Mouse (Mus musculus) brain, embryonic 14.5 days (tissue): Measurements from ENCODE around the gene Rnf220. TPM values are rescaled to one million over a fixed set of nuclear protein-coding genes. Genes with fewer than 3 reads are reported as not detected.
A peak's percentile ranks its signal among the peaks of the same experiment; 100 is the strongest.

ENCODE experiments used
- DNase-seq: peaks from one replicate; pipeline ENCODE4 v3.0.0-alpha.2; 2011; ENCODE audit warnings: low read depth
- CTCF ChIP-seq: fragments of 200-500 bp; IDR thresholded peaks from 2 replicates; pipeline ENCODE4 v1.5.1; 2012; ENCODE audit warnings: inconsistent platforms, mild to moderate bottlenecking, moderate library complexity, borderline replicate concordance; ENCODE audit not compliant: insufficient read depth, insufficient read length; ENCODE audit errors: extremely low read depth
- POLR2A ChIP-seq: fragments of 200-500 bp; IDR thresholded peaks from 2 replicates; pipeline ENCODE4 v1.6.1; 2012; ENCODE audit warnings: mild to moderate bottlenecking, inconsistent platforms, borderline replicate concordance; ENCODE audit not compliant: poor library complexity, insufficient read depth, insufficient read length, severe bottlenecking; ENCODE audit errors: extremely low read depth
- polyA plus RNA-seq: library from polyadenylated mRNA; depleted of rRNA; stranded (reverse); fragments of >200 nt; gene quantifications from 2 replicates; pipeline ENCODE4 v1.2.3, GENCODE M21; 2012; rRNA removed

Rnf220 gene
- 159 and 183 TPM in 2 replicates for polyA plus RNA-seq

GRCm38 (mm10) chr4:117496482-117497165 lies at the start of gene Rnf220:
Rnf220 (minus strand) TSS chr4:117497052.
- TF ChIP-seq POLR2A = no peak; the same call in 1 of the 2 replicates
- no peak for TF ChIP-seq CTCF

GRCm38 (mm10) chr4:117546616-117547015 lies 49.8 kb upstream of the Rnf220 start:
- TF ChIP-seq CTCF (no peak), POLR2A (no peak)
- DNase-seq = no peak

More at GRCm38 (mm10) chr4:117496482-117497165, at the start of gene Rnf220:
- DNase-seq = peak; percentile 95

- TF ChIP-seq CTCF (no peak), POLR2A (no peak)
- DNase-seq = no peak
Observed at GRCm38 (mm10) chr4:117545448-117545847, 48.6 kb upstream of the Rnf220 start.

- no peak for TF ChIP-seq POLR2A
- TF ChIP-seq CTCF = no peak
- no peak for DNase-seq
Observed at GRCm38 (mm10) chr4:117540571-117540970, 43.7 kb upstream of the Rnf220 start.

- TF ChIP-seq POLR2A (no peak), CTCF (no peak)
- no peak for DNase-seq
Observed at GRCm38 (mm10) chr4:117539329-117539980, 42.6 kb upstream of the Rnf220 start.

GRCm38 (mm10) chr4:117537002-117537401 lies 40.1 kb upstream of the Rnf220 start:
- no peak for DNase-seq
- TF ChIP-seq POLR2A (no peak), CTCF (no peak)

- DNase-seq = no peak
- no peak for TF ChIP-seq POLR2A
- no peak for TF ChIP-seq CTCF
Observed at GRCm38 (mm10) chr4:117535496-117536200, 38.8 kb upstream of the Rnf220 start.

GRCm38 (mm10) chr4:117529843-117530242 lies 33.0 kb upstream of the Rnf220 start:
- no peak for DNase-seq
- TF ChIP-seq CTCF = no peak
- TF ChIP-seq POLR2A = no peak

- TF ChIP-seq POLR2A (no peak), CTCF (peak; percentile 67)
- peak; percentile 57 for DNase-seq
Observed at GRCm38 (mm10) chr4:117527952-117528351, 31.1 kb upstream of the Rnf220 start.

GRCm38 (mm10) chr4:117527116-117527899 lies 30.5 kb upstream of the Rnf220 start:
- no peak for DNase-seq

More at GRCm38 (mm10) chr4:117527116-117527899, 30.5 kb upstream of the Rnf220 start:
- no peak for TF ChIP-seq POLR2A
- no peak for TF ChIP-seq CTCF
